Mouse (Mus musculus) heart, embryonic 11.5 days (tissue): ENCODE measurements around the gene Fsd2. TPM values are rescaled to one million over a fixed set of nuclear protein-coding genes. Genes with fewer than 3 reads are reported as not detected.

Experiments used
- ATAC-seq: fragments of 200-750 bp; cut with Nextera tagmentation; replicated peaks from 2 replicates; pipeline ENCODE4 v1.8.0; 2017; ENCODE audit warnings: moderate library complexity; ENCODE audit not compliant: insufficient number of reproducible peaks, low FRiP score, low TSS enrichment
- H3K27ac ChIP-seq: fragments of 300-500 bp; sonication (generic); 2 replicates; pipeline ENCODE4 v1.5.1; 2014; ENCODE audit warnings: mild to moderate bottlenecking, low read depth, low read length
- H3K27me3 ChIP-seq: fragments of 300-500 bp; sonication (generic); 2 replicates; pipeline ENCODE4 v1.6.1; 2014; ENCODE audit warnings: mild to moderate bottlenecking, low read length, mixed read lengths; ENCODE audit not compliant: control insufficient read depth, insufficient read depth
- H3K36me3 ChIP-seq: fragments of 300-500 bp; sonication (generic); 2 replicates; pipeline ENCODE4 v1.6.1; 2014; ENCODE audit warnings: mild to moderate bottlenecking, low read length, moderate library complexity, mixed read lengths; ENCODE audit not compliant: control insufficient read depth, insufficient read depth
- H3K4me1 ChIP-seq: fragments of 300-500 bp; sonication (generic); 2 replicates; pipeline ENCODE4 v1.6.1; 2014; ENCODE audit warnings: low read length; ENCODE audit not compliant: control insufficient read depth, insufficient read depth
- H3K4me2 ChIP-seq: fragments of 300-500 bp; sonication (generic); 2 replicates; pipeline ENCODE4 v1.6.1; 2014; ENCODE audit warnings: mild to moderate bottlenecking, moderate library complexity
- H3K4me3 ChIP-seq: fragments of 300-500 bp; sonication (generic); 2 replicates; pipeline ENCODE4 v1.5.1; 2014; ENCODE audit warnings: low read depth, low read length
- H3K9ac ChIP-seq: fragments of 300-500 bp; sonication (generic); 2 replicates; pipeline ENCODE4 v1.6.1; 2014; ENCODE audit warnings: mild to moderate bottlenecking, low read depth, low read length, moderate library complexity
- H3K9me3 ChIP-seq: fragments of 300-500 bp; sonication (generic); replicated peaks from 2 replicates; pipeline ENCODE4 v1.6.1; 2016; ENCODE audit warnings: low read length; ENCODE audit not compliant: control insufficient read depth
- WGBS: fragments of 180-500 bp; shearing (Covaris S2); extraction: QIAGEN DNeasy Blood & Tissue Kit; methylation state at CpG from one replicate; pipeline ENCODE4 v1.1.7; 2014; ENCODE audit not compliant: insufficient replicate concordance; 5-methylcytosine and 5-hydroxymethylcytosine counted together
- polyA plus RNA-seq: library from polyadenylated mRNA; unstranded; fragments of >200 nt; fragmentation: Nextera tagmentation; extraction: Ambion mirVana; gene quantifications from 2 replicates; pipeline ENCODE4 v1.2.1, GENCODE M21; 2014

The Fsd2 gene
- polyA plus RNA-seq, 1 experiment from 2014 or later, result 50.9 TPM

- no peak overlapping the region for H3K9ac ChIP-seq
- H3K4me1 ChIP-seq, result peaks cover 2% of the 10 kb centered on the region; the same call in 1 of the 2 replicates
- no peak overlapping the region for H3K4me2 ChIP-seq
- no peak overlapping the region for H3K27ac ChIP-seq
- 85% methylated on average over 7 of the region's 7 CpGs for WGBS
- H3K36me3 ChIP-seq, result peaks cover 5% of the 10 kb centered on the region
- no peak for ATAC-seq
- no peaks in the 10 kb centered on the region for H3K27me3 ChIP-seq
- no peaks in the 10 kb centered on the region for H3K9me3 ChIP-seq
- no peak overlapping the region for H3K4me3 ChIP-seq
Observed at GRCm38 (mm10) chr7:81578413-81578812, 11.7 kb upstream of the Fsd2 start.

GRCm38 (mm10) chr7:81577872-81578271 lies 11.1 kb upstream of the Fsd2 start:
- no peak overlapping the region for H3K4me3 ChIP-seq

GRCm38 (mm10) chr7:81575606-81576005 lies 8.9 kb upstream of the Fsd2 start:
- no peaks in the 10 kb centered on the region for H3K9me3 ChIP-seq
- no peak overlapping the region for H3K9ac ChIP-seq
- peaks cover 10% of the 10 kb centered on the region for H3K4me1 ChIP-seq
- H3K27ac ChIP-seq, result no peak overlapping the region
- H3K36me3 ChIP-seq, result peaks cover 5% of the 10 kb centered on the region
- H3K4me3 ChIP-seq, result no peak overlapping the region
- WGBS, result 92% methylated on average over 10 of the region's 10 CpGs
- no peak overlapping the region for H3K4me2 ChIP-seq
- ATAC-seq, result no peak
- H3K27me3 ChIP-seq, result no peaks in the 10 kb centered on the region

More at GRCm38 (mm10) chr7:81577872-81578271, 11.1 kb upstream of the Fsd2 start:
- Histone ChIP-seq H3K4me1 (peaks cover 5% of the 10 kb centered on the region), H3K36me3 (peaks cover 5% of the 10 kb centered on the region), H3K27me3 (no peaks in the 10 kb centered on the region), H3K4me2 (no peak overlapping the region), H3K9me3 (no peaks in the 10 kb centered on the region), H3K9ac (no peak overlapping the region), H3K27ac (no peak overlapping the region)
- 90% methylated on average over 3 of the region's 3 CpGs for WGBS
- ATAC-seq, result no peak

GRCm38 (mm10) chr7:81573821-81574220 lies 7.1 kb upstream of the Fsd2 start:
- no peaks in the 10 kb centered on the region for H3K9me3 ChIP-seq
- ATAC-seq, result no peak
- H3K27ac ChIP-seq, result no peak overlapping the region
- peaks cover 10% of the 10 kb centered on the region for H3K4me1 ChIP-seq
- no peak overlapping the region for H3K4me2 ChIP-seq
- no peak overlapping the region for H3K9ac ChIP-seq
- H3K4me3 ChIP-seq, result no peak overlapping the region
- no peaks in the 10 kb centered on the region for H3K27me3 ChIP-seq
- H3K36me3 ChIP-seq, result peaks cover 5% of the 10 kb centered on the region
- 92% methylated on average over 9 of the region's 9 CpGs for WGBS

- H3K9ac ChIP-seq, result no peak overlapping the region
- WGBS, result 75% methylated on average over 6 of the region's 6 CpGs
- peaks cover 10% of the 10 kb centered on the region for H3K4me1 ChIP-seq
- no peak overlapping the region for H3K27ac ChIP-seq
- no peaks in the 10 kb centered on the region for H3K9me3 ChIP-seq
- no peak for ATAC-seq
- no peaks in the 10 kb centered on the region for H3K27me3 ChIP-seq
- no peak overlapping the region for H3K4me3 ChIP-seq
- peaks cover 5% of the 10 kb centered on the region; the same call in 1 of the 2 replicates for H3K36me3 ChIP-seq
- H3K4me2 ChIP-seq, result peak overlapping the region; percentile 65
Observed at GRCm38 (mm10) chr7:81573397-81573796, 6.7 kb upstream of the Fsd2 start.

GRCm38 (mm10) chr7:81572610-81573268 lies 6.0 kb upstream of the Fsd2 start:
- 63% methylated on average over 6 of the region's 6 CpGs for WGBS
- no peaks in the 10 kb centered on the region for H3K9me3 ChIP-seq
- H3K4me1 ChIP-seq, result peaks cover 10% of the 10 kb centered on the region
- H3K27ac ChIP-seq, result no peak overlapping the region
- H3K36me3 ChIP-seq, result peaks cover under 1% of the 10 kb centered on the region; the same call in 1 of the 2 replicates
- peak overlapping the region; percentile 65 for H3K4me2 ChIP-seq
- H3K9ac ChIP-seq, result peak overlapping the region; percentile 92; the same call in 1 of the 2 replicates
- peak overlapping the region; percentile 94 for H3K4me3 ChIP-seq
- no peak for ATAC-seq
- H3K27me3 ChIP-seq, result no peaks in the 10 kb centered on the region

GRCm38 (mm10) chr7:81571941-81572441 lies 5.2 kb upstream of the Fsd2 start:
- peaks cover 14% of the 10 kb centered on the region for H3K4me1 ChIP-seq
- H3K9me3 ChIP-seq, result no peaks in the 10 kb centered on the region
- no peak for ATAC-seq
- no peaks in the 10 kb centered on the region for H3K36me3 ChIP-seq
- WGBS, result 16% methylated on average over 15 of the region's 15 CpGs
- no peaks in the 10 kb centered on the region for H3K27me3 ChIP-seq
- peak overlapping the region; percentile 96 for H3K27ac ChIP-seq
- peak overlapping the region; percentile 65 for H3K4me2 ChIP-seq
- H3K9ac ChIP-seq, result peak overlapping the region; percentile 92
- H3K4me3 ChIP-seq, result peak overlapping the region; percentile 94

- Histone ChIP-seq H3K4me1 (peaks cover 14% of the 10 kb centered on the region), H3K36me3 (no peaks in the 10 kb centered on the region), H3K4me2 (peak within 1 kb of the TSS; percentile 65), H3K27me3 (no peaks in the 10 kb centered on the region), H3K9ac (peak within 1 kb of the TSS; percentile 92), H3K9me3 (no peaks in the 10 kb centered on the region), H3K27ac (peak within 1 kb of the TSS; percentile 96), H3K4me3 (peak within 1 kb of the TSS; percentile 94)
- peak; percentile 97 for ATAC-seq
- under 1% methylated on average over 71 of the region's 96 CpGs for WGBS
Observed at GRCm38 (mm10) chr7:81571108-81571940, 4.6 kb upstream of the Fsd2 start, which contains the start of gene Whamm. Gene Whamm (plus strand): TSS chr7:81571266.
